Mouse (Mus musculus) intestine, postnatal 0 days (tissue): Measurements from ENCODE around the gene Parp3. TPM values are rescaled to one million over a fixed set of nuclear protein-coding genes. Genes with fewer than 3 reads are reported as not detected.

Source experiments
- ATAC-seq: fragments of 200-750 bp; cut with Nextera tagmentation; 2 replicates; pipeline ENCODE4 v1.8.0; 2017; ENCODE audit warnings: mild to moderate bottlenecking, moderate TSS enrichment, moderate library complexity
- H3K27ac ChIP-seq: fragments of 300-500 bp; sonication (generic); 2 replicates; pipeline ENCODE4 v1.5.1; 2014; ENCODE audit warnings: mild to moderate bottlenecking, low read depth, low read length, moderate library complexity
- H3K27me3 ChIP-seq: fragments of 300-500 bp; sonication (generic); replicated peaks from 2 replicates; pipeline ENCODE4 v1.6.1; 2014; ENCODE audit warnings: low read length, mixed read lengths; ENCODE audit not compliant: control insufficient read depth, insufficient read depth
- H3K36me3 ChIP-seq: fragments of 300-500 bp; sonication (generic); 2 replicates; pipeline ENCODE4 v1.6.1; 2014; ENCODE audit warnings: mild to moderate bottlenecking, moderate library complexity; ENCODE audit not compliant: control insufficient read depth, insufficient read depth
- H3K4me1 ChIP-seq: fragments of 300-500 bp; sonication (generic); replicated peaks from 2 replicates; pipeline ENCODE4 v1.6.1; 2014; ENCODE audit warnings: antibody characterized with exemption, low read length, mixed read lengths; ENCODE audit not compliant: control insufficient read depth, insufficient read depth
- H3K4me2 ChIP-seq: fragments of 300-500 bp; sonication (generic); replicated peaks from 2 replicates; pipeline ENCODE4 v1.6.1; 2014; ENCODE audit warnings: low read depth, mild to moderate bottlenecking, moderate library complexity
- H3K4me3 ChIP-seq: fragments of 300-500 bp; sonication (generic); 2 replicates; pipeline ENCODE4 v1.5.1; 2014; ENCODE audit warnings: low read depth, low read length
- H3K9ac ChIP-seq: fragments of 300-500 bp; sonication (generic); 2 replicates; pipeline ENCODE4 v1.6.1; 2014; ENCODE audit warnings: mild to moderate bottlenecking, low read depth, low read length
- H3K9me3 ChIP-seq: fragments of 300-500 bp; sonication (generic); 2 replicates; pipeline ENCODE4 v1.6.1; 2016; ENCODE audit warnings: mixed run types; ENCODE audit not compliant: control insufficient read depth
- CTCF ChIP-seq: sonication (generic); IDR thresholded peaks from 2 replicates; pipeline ENCODE4 v1.5.1; 2016; ENCODE audit warnings: low read depth, mild to moderate bottlenecking, control low read depth, antibody characterized with exemption, moderate library complexity
- WGBS: fragments of 180-500 bp; shearing (Covaris S2); extraction: QIAGEN DNeasy Blood & Tissue Kit; methylation state at CpG from one replicate; pipeline ENCODE4 v1.1.7; 2014; 5-methylcytosine and 5-hydroxymethylcytosine counted together
- polyA plus RNA-seq: library from polyadenylated mRNA; unstranded; fragments of >200 nt; fragmentation: Nextera tagmentation; extraction: Ambion mirVana; gene quantifications from 2 replicates; pipeline ENCODE4 v1.2.1, GENCODE M21; 2015

Gene Parp3
- polyA plus RNA-seq, result 2.5 and 3.8 TPM in 2 replicates

- peak within 1 kb of the TSS; percentile 55 for H3K9ac ChIP-seq
- TF ChIP-seq CTCF, result peak; percentile 97
- no peaks in the 10 kb centered on the region for H3K27me3 ChIP-seq
- peaks cover 8% of the 10 kb centered on the region for H3K4me1 ChIP-seq
- no peaks in the 10 kb centered on the region for H3K9me3 ChIP-seq
- peak within 1 kb of the TSS; percentile 58 for H3K4me3 ChIP-seq
- peak within 1 kb of the TSS; percentile 46; the same call in 1 of the 2 replicates for H3K27ac ChIP-seq
- peak within 1 kb of the TSS; percentile 85 for H3K4me2 ChIP-seq
- peak; percentile 99 for ATAC-seq
- WGBS, result under 1% methylated on average over 41 of the region's 41 CpGs
- H3K36me3 ChIP-seq, result peaks cover 28% of the 10 kb centered on the region
These were observed at the start of gene Parp3 for GRCm38 (mm10) chr9:106476924-106477484. Gene Parp3 (minus strand): TSS chr9:106476949.

DNA sequence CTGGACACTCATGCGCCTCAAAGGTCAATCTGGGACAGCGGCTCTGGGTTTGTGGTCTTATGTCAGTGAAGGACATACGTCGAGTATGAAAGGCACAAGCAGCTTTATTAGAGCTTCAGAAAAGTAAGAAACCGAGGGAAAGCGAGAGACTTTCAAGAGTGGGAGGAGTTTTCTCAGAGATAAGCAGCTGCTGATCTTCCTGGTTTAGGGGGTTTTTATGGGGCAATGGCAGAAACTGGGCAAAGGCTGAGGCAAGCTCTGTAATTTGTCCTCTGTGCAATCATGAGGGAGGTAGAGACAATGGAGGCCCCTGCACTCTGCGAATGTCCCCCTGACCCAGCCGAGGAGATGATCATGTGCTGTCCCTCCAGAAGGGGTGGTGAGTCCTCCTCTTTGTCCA is 43.2 kb upstream of the Parp3 start:
- TF ChIP-seq CTCF, result no peak
- no peaks in the 10 kb centered on the region for H3K27me3 ChIP-seq
- H3K27ac ChIP-seq, result no peak overlapping the region
- H3K36me3 ChIP-seq, result no peaks in the 10 kb centered on the region
- no peak overlapping the region for H3K9ac ChIP-seq
- no peak for ATAC-seq
- no peak overlapping the region for H3K4me3 ChIP-seq
- 48% methylated on average over 8 of the region's 8 CpGs for WGBS
- H3K9me3 ChIP-seq, result no peaks in the 10 kb centered on the region
- 0 out of 2 replicates have a peak, but pooled peaks cover 3% of the 10 kb centered on the region for H3K4me1 ChIP-seq
- no peak overlapping the region for H3K4me2 ChIP-seq

DNA sequence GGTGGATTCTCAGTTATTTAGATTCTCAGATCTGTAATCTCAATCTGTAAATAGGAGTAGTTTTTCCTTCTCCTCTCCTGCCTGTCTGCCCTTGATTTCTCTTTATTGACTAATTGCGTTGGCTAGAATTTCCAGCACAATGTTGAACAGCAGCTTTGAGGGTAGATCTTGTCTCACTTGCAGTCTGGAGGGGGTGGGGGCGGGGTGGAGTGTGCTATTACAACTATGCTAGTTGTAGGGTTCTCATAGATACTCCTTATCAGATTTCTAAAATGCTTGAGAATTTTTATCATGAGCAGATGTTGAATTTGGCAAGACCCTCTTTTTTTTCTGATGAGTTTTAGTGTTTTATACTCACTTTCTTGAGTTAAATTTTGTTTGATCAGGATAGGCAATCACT is 42.7 kb upstream of the Parp3 start:
- Histone ChIP-seq H3K4me2 (no peak overlapping the region), H3K27ac (no peak overlapping the region), H3K27me3 (no peaks in the 10 kb centered on the region), H3K4me1 (0 out of 2 replicates have a peak, but pooled peaks cover 3% of the 10 kb centered on the region), H3K9me3 (no peaks in the 10 kb centered on the region), H3K4me3 (no peak overlapping the region), H3K36me3 (no peaks in the 10 kb centered on the region), H3K9ac (no peak overlapping the region)
- 55% methylated on average over 2 of the region's 2 CpGs for WGBS
- no peak for TF ChIP-seq CTCF
- no peak for ATAC-seq

GRCm38 (mm10) chr9:106514273-106514672 is 37.5 kb upstream of the Parp3 start, which contains the start of gene Iqcf5:
Gene Iqcf5 (plus strand): TSS chr9:106514573.
- Histone ChIP-seq H3K9ac (no peak within 1 kb of the TSS), H3K4me1 (no peaks in the 10 kb centered on the region), H3K4me2 (no peak within 1 kb of the TSS), H3K4me3 (no peak within 1 kb of the TSS), H3K27me3 (no peaks in the 10 kb centered on the region), H3K36me3 (no peaks in the 10 kb centered on the region), H3K9me3 (no peaks in the 10 kb centered on the region), H3K27ac (no peak within 1 kb of the TSS)
- TF ChIP-seq CTCF, result no peak
- ATAC-seq, result no peak
- WGBS, result 85% methylated on average over 4 of the region's 4 CpGs

DNA sequence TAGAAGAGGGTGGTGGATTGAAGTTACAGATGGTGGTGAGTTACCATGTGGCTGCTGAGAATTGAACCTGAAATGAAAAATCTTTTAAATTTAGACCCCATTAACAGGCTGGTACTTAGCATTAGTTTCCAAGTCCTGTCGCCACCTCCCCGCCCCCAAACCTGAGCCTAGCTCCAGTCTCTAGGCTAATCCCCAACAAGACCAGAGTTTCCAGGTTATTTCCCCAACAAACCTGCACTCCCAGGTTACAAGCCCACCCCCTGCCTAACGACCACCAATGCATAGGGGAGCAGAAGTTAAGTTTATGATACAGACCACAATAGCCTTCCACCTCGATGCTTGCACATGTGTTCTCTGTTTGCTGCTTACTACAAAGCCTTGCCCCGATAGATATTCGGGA is 36.8 kb upstream of the Parp3 start:
- Histone ChIP-seq H3K36me3 (no peaks in the 10 kb centered on the region), H3K27me3 (no peaks in the 10 kb centered on the region), H3K4me2 (no peak overlapping the region), H3K4me1 (no peaks in the 10 kb centered on the region), H3K9me3 (no peaks in the 10 kb centered on the region), H3K9ac (no peak overlapping the region), H3K27ac (no peak overlapping the region), H3K4me3 (no peak overlapping the region)
- WGBS, result 76% methylated on average over 6 of the region's 6 CpGs
- ATAC-seq, result no peak
- no peak for TF ChIP-seq CTCF

DNA sequence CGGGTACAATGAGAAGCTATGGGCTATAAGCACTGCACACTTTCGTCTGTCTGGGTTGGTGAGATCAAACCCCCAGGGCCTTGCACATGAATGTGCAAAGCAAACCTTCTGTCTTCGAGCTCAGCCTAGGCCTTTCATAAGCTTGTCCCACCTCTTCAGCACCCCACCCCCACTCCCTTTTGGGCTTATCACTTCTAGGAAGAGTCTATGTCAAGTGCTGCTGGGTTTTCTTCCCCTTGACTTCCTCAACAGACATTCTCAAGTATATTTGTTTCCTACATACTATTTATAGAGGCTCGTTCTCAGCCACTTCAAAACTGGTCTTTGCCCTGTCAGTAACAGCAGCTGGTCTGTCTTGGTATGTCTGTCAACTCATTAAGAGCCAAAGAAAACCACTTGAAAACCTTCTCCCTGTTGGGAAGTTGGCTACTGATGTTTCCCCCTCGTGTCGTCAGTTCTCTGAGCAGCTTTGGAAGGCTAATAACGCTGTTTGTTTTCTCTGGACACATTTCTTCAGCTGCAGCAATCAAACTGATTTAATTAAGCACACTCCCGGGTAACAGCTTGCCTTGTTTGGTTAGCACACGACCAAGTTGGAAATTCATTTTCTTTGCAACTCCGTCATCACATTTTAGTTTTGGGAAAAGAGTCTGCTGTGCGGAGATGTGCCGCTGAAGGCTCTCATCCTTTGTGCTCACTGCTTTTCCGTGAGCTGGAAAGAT is 36.1 kb upstream of the Parp3 start:
- no peak overlapping the region for H3K9ac ChIP-seq
- no peaks in the 10 kb centered on the region for H3K36me3 ChIP-seq
- no peaks in the 10 kb centered on the region for H3K9me3 ChIP-seq
- no peaks in the 10 kb centered on the region for H3K27me3 ChIP-seq
- H3K4me2 ChIP-seq, result no peak overlapping the region
- WGBS, result 49% methylated on average over 13 of the region's 13 CpGs
- H3K4me1 ChIP-seq, result no peaks in the 10 kb centered on the region
- no peak for ATAC-seq
- H3K4me3 ChIP-seq, result no peak overlapping the region
- H3K27ac ChIP-seq, result no peak overlapping the region
- no peak for TF ChIP-seq CTCF
